Mouse (Mus musculus): ENCODE results near the gene Slc30a2. TPM values are rescaled to one million over a fixed set of nuclear protein-coding genes. Genes with fewer than 3 reads are reported as not detected.
A peak's percentile ranks its signal among the peaks of the same experiment; 100 is the strongest.
"Not testable (repeated sequence)": the region's sequence is repeated elsewhere in the genome, so short reads cannot be mapped to it uniquely, and the experiment has no call there.

Gene Slc30a2
- polyA plus RNA-seq (2014; fragmentation: Nextera tagmentation; extraction: Ambion mirVana): not detected in 2 replicates

GRCm38 (mm10) chr4:134343071-134344031 lies at the start of gene Slc30a2:
Slc30a2 (plus strand) TSS chr4:134343181.
- Histone ChIP-seq H3K4me3 (ENCODE audit: low read depth, low read length) (peak within 1 kb of the TSS; percentile 17; the same call in 1 of the 2 replicates), H3K4me1 (ENCODE audit: control insufficient read depth, insufficient read depth, low read length) (peaks cover 7% of the 10 kb centered on the region), H3K9ac (ENCODE audit: low read length) (0 out of 2 replicates have a peak within 1 kb of the TSS, but pooled peaks have one; percentile 20), H3K36me3 (ENCODE audit: control insufficient read depth, insufficient read depth, low read length) (no peaks in the 10 kb centered on the region), H3K27ac (ENCODE audit: low read depth, low read length) (no peak within 1 kb of the TSS), H3K27me3 (ENCODE audit: control insufficient read depth, insufficient read depth, low read length) (peaks cover 33% of the 10 kb centered on the region), H3K9me3 (ENCODE audit: control insufficient read depth, low read length) (no peaks in the 10 kb centered on the region), H3K4me2 (peak within 1 kb of the TSS; percentile 39)
- ATAC-seq (ENCODE audit: low FRiP score) (no peak), DNase-seq (ENCODE audit: low spot score, missing footprints) (peak; percentile 90)
- 2% methylated on average over 61 of the region's 61 CpGs for WGBS

- 72% methylated on average over 9 of the region's 9 CpGs for WGBS
- no peaks in the 10 kb centered on the region for H3K4me1 ChIP-seq (ENCODE audit: control insufficient read depth, insufficient read depth, low read length)
- no peaks in the 10 kb centered on the region for H3K9me3 ChIP-seq (ENCODE audit: control insufficient read depth, low read length)
- no peak overlapping the region for H3K9ac ChIP-seq (ENCODE audit: low read length)
- ATAC-seq (ENCODE audit: low FRiP score): no peak
- no peak for DNase-seq (ENCODE audit: low spot score, missing footprints)
- no peaks in the 10 kb centered on the region for H3K27me3 ChIP-seq (ENCODE audit: control insufficient read depth, insufficient read depth, low read length)
- no peak overlapping the region for H3K4me3 ChIP-seq (ENCODE audit: low read depth, low read length)
- H3K4me2 ChIP-seq: no peak overlapping the region
- no peaks in the 10 kb centered on the region for H3K36me3 ChIP-seq (ENCODE audit: control insufficient read depth, insufficient read depth, low read length)
- no peak overlapping the region for H3K27ac ChIP-seq (ENCODE audit: low read depth, low read length)
These were observed 49.3 kb upstream of the Slc30a2 start for GRCm38 (mm10) chr4:134293692-134294163.

GRCm38 (mm10) chr4:134296096-134296495 lies 46.9 kb upstream of the Slc30a2 start:
- not testable (repeated sequence) for H3K4me2 ChIP-seq; ATAC-seq (ENCODE audit: low FRiP score); H3K9me3 ChIP-seq (ENCODE audit: control insufficient read depth, low read length); H3K36me3 ChIP-seq (ENCODE audit: control insufficient read depth, insufficient read depth, low read length); H3K4me3 ChIP-seq (ENCODE audit: low read depth, low read length); DNase-seq (ENCODE audit: low spot score, missing footprints); H3K27ac ChIP-seq (ENCODE audit: low read depth, low read length); H3K9ac ChIP-seq (ENCODE audit: low read length); H3K27me3 ChIP-seq (ENCODE audit: control insufficient read depth, insufficient read depth, low read length); H3K4me1 ChIP-seq (ENCODE audit: control insufficient read depth, insufficient read depth, low read length)
- WGBS: 82% methylated on average over 4 of the region's 4 CpGs

- WGBS: 94% methylated on average over 4 of the region's 4 CpGs
- no peaks in the 10 kb centered on the region for H3K27me3 ChIP-seq (ENCODE audit: control insufficient read depth, insufficient read depth, low read length)
- H3K9ac ChIP-seq (ENCODE audit: low read length): no peak overlapping the region
- ATAC-seq (ENCODE audit: low FRiP score): no peak
- H3K9me3 ChIP-seq (ENCODE audit: control insufficient read depth, low read length): no peaks in the 10 kb centered on the region
- no peak overlapping the region for H3K4me2 ChIP-seq
- H3K4me1 ChIP-seq (ENCODE audit: control insufficient read depth, insufficient read depth, low read length): no peaks in the 10 kb centered on the region
- no peak overlapping the region for H3K27ac ChIP-seq (ENCODE audit: low read depth, low read length)
- H3K36me3 ChIP-seq (ENCODE audit: control insufficient read depth, insufficient read depth, low read length): no peaks in the 10 kb centered on the region
- H3K4me3 ChIP-seq (ENCODE audit: low read depth, low read length): no peak overlapping the region
- DNase-seq (ENCODE audit: low spot score, missing footprints): no peak
These were observed 46.5 kb upstream of the Slc30a2 start for GRCm38 (mm10) chr4:134296523-134296922.

- no peak overlapping the region for H3K4me3 ChIP-seq (ENCODE audit: low read depth, low read length)
- no peaks in the 10 kb centered on the region for H3K27me3 ChIP-seq (ENCODE audit: control insufficient read depth, insufficient read depth, low read length)
- H3K27ac ChIP-seq (ENCODE audit: low read depth, low read length): no peak overlapping the region
- no peaks in the 10 kb centered on the region for H3K36me3 ChIP-seq (ENCODE audit: control insufficient read depth, insufficient read depth, low read length)
- no peak overlapping the region for H3K9ac ChIP-seq (ENCODE audit: low read length)
- ATAC-seq (ENCODE audit: low FRiP score) (no peak), DNase-seq (ENCODE audit: low spot score, missing footprints) (no peak)
- no peaks in the 10 kb centered on the region for H3K4me1 ChIP-seq (ENCODE audit: control insufficient read depth, insufficient read depth, low read length)
- no peak overlapping the region for H3K4me2 ChIP-seq
- WGBS: 95% methylated on average over 8 of the region's 8 CpGs
- no peaks in the 10 kb centered on the region for H3K9me3 ChIP-seq (ENCODE audit: control insufficient read depth, low read length)
These were observed 45.6 kb upstream of the Slc30a2 start for GRCm38 (mm10) chr4:134297369-134297768.

- no peaks in the 10 kb centered on the region for H3K4me1 ChIP-seq (ENCODE audit: control insufficient read depth, insufficient read depth, low read length)
- H3K36me3 ChIP-seq (ENCODE audit: control insufficient read depth, insufficient read depth, low read length): no peaks in the 10 kb centered on the region
- DNase-seq (ENCODE audit: low spot score, missing footprints) (no peak), ATAC-seq (ENCODE audit: low FRiP score) (no peak)
- no peak overlapping the region for H3K4me3 ChIP-seq (ENCODE audit: low read depth, low read length)
- WGBS: 73% methylated on average over 19 of the region's 19 CpGs
- no peak overlapping the region for H3K27ac ChIP-seq (ENCODE audit: low read depth, low read length)
- H3K9me3 ChIP-seq (ENCODE audit: control insufficient read depth, low read length): no peaks in the 10 kb centered on the region
- no peaks in the 10 kb centered on the region for H3K27me3 ChIP-seq (ENCODE audit: control insufficient read depth, insufficient read depth, low read length)
- no peak overlapping the region for H3K9ac ChIP-seq (ENCODE audit: low read length)
- H3K4me2 ChIP-seq: no peak overlapping the region
These were observed 44.1 kb upstream of the Slc30a2 start for GRCm38 (mm10) chr4:134298626-134299497.

- DNase-seq (ENCODE audit: low spot score, missing footprints): no peak
- Histone ChIP-seq H3K36me3 (ENCODE audit: control insufficient read depth, insufficient read depth, low read length) (no peaks in the 10 kb centered on the region), H3K9ac (ENCODE audit: low read length) (no peak overlapping the region), H3K4me2 (no peak overlapping the region), H3K9me3 (ENCODE audit: control insufficient read depth, low read length) (no peaks in the 10 kb centered on the region), H3K27ac (ENCODE audit: low read depth, low read length) (no peak overlapping the region), H3K4me1 (ENCODE audit: control insufficient read depth, insufficient read depth, low read length) (no peaks in the 10 kb centered on the region), H3K4me3 (ENCODE audit: low read depth, low read length) (no peak overlapping the region), H3K27me3 (ENCODE audit: control insufficient read depth, insufficient read depth, low read length) (no peaks in the 10 kb centered on the region)
- no peak for ATAC-seq (ENCODE audit: low FRiP score)
- WGBS: 72% methylated on average over 4 of the region's 4 CpGs
These were observed 43.5 kb upstream of the Slc30a2 start for GRCm38 (mm10) chr4:134299498-134299810.

- Histone ChIP-seq H3K36me3 (ENCODE audit: control insufficient read depth, insufficient read depth, low read length) (no peaks in the 10 kb centered on the region), H3K27ac (ENCODE audit: low read depth, low read length) (no peak overlapping the region), H3K9me3 (ENCODE audit: control insufficient read depth, low read length) (no peaks in the 10 kb centered on the region), H3K9ac (ENCODE audit: low read length) (no peak overlapping the region), H3K4me1 (ENCODE audit: control insufficient read depth, insufficient read depth, low read length) (no peaks in the 10 kb centered on the region), H3K4me2 (no peak overlapping the region), H3K27me3 (ENCODE audit: control insufficient read depth, insufficient read depth, low read length) (no peaks in the 10 kb centered on the region), H3K4me3 (ENCODE audit: low read depth, low read length) (no peak overlapping the region)
- 82% methylated on average over 9 of the region's 9 CpGs for WGBS
- ATAC-seq (ENCODE audit: low FRiP score) (no peak), DNase-seq (ENCODE audit: low spot score, missing footprints) (no peak)
These were observed 42.7 kb upstream of the Slc30a2 start for GRCm38 (mm10) chr4:134300316-134300715.

GRCm38 (mm10) chr4:134302084-134302483 lies 40.9 kb upstream of the Slc30a2 start:
- no peak overlapping the region for H3K4me3 ChIP-seq (ENCODE audit: low read depth, low read length)
- no peak overlapping the region for H3K27ac ChIP-seq (ENCODE audit: low read depth, low read length)
- no peaks in the 10 kb centered on the region for H3K4me1 ChIP-seq (ENCODE audit: control insufficient read depth, insufficient read depth, low read length)
- DNase-seq (ENCODE audit: low spot score, missing footprints) (no peak), ATAC-seq (ENCODE audit: low FRiP score) (no peak)
- no peaks in the 10 kb centered on the region for H3K27me3 ChIP-seq (ENCODE audit: control insufficient read depth, insufficient read depth, low read length)
- WGBS: 78% methylated on average over 5 of the region's 5 CpGs
- H3K4me2 ChIP-seq: no peak overlapping the region
- no peaks in the 10 kb centered on the region for H3K36me3 ChIP-seq (ENCODE audit: control insufficient read depth, insufficient read depth, low read length)
- H3K9ac ChIP-seq (ENCODE audit: low read length): no peak overlapping the region
- H3K9me3 ChIP-seq (ENCODE audit: control insufficient read depth, low read length): no peaks in the 10 kb centered on the region

Measured in midbrain, embryonic 11.5 days (tissue).